Mouse (Mus musculus) hindbrain, embryonic 12.5 days (tissue): ENCODE measurements at regions not wholly inside any gene's neighbourhood (a gene's known extent, or its start where the extent isn't known, plus 50 kb on each side); places are given as distances from the start of the nearest gene placed in this dataset.

Experiments
- ATAC-seq: fragments of 200-750 bp; cut with Nextera tagmentation; 2 replicates; pipeline ENCODE4 v1.8.0; 2017; ENCODE audit warnings: moderate TSS enrichment; ENCODE audit not compliant: low FRiP score
- H3K27ac ChIP-seq: fragments of 300-500 bp; sonication (generic); 2 replicates; pipeline ENCODE4 v1.5.1; 2016; ENCODE audit warnings: mild to moderate bottlenecking
- H3K27me3 ChIP-seq: fragments of 300-500 bp; sonication (generic); 2 replicates; pipeline ENCODE4 v1.6.1; 2016; ENCODE audit warnings: mild to moderate bottlenecking
- H3K36me3 ChIP-seq: fragments of 300-500 bp; sonication (generic); 2 replicates; pipeline ENCODE4 v1.6.1; 2016; ENCODE audit warnings: mild to moderate bottlenecking
- H3K4me1 ChIP-seq: fragments of 300-500 bp; sonication (generic); 2 replicates; pipeline ENCODE4 v1.6.1; 2016
- H3K4me2 ChIP-seq: fragments of 300-500 bp; sonication (generic); replicated peaks from 2 replicates; pipeline ENCODE4 v1.6.1; 2016; ENCODE audit warnings: mild to moderate bottlenecking
- H3K4me3 ChIP-seq: fragments of 300-500 bp; sonication (generic); 2 replicates; pipeline ENCODE4 v1.5.1; 2016; ENCODE audit warnings: mild to moderate bottlenecking
- H3K9ac ChIP-seq: fragments of 300-500 bp; sonication (generic); 2 replicates; pipeline ENCODE4 v1.6.1; 2016; ENCODE audit warnings: mild to moderate bottlenecking, moderate library complexity
- H3K9me3 ChIP-seq: fragments of 300-500 bp; sonication (generic); replicated peaks from 2 replicates; pipeline ENCODE4 v1.6.1; 2016; ENCODE audit warnings: mild to moderate bottlenecking
- WGBS: fragments of 180-500 bp; shearing (Covaris S2); methylation state at CpG from one replicate; pipeline ENCODE4 v1.1.7; 2016; 5-methylcytosine and 5-hydroxymethylcytosine counted together

DNA sequence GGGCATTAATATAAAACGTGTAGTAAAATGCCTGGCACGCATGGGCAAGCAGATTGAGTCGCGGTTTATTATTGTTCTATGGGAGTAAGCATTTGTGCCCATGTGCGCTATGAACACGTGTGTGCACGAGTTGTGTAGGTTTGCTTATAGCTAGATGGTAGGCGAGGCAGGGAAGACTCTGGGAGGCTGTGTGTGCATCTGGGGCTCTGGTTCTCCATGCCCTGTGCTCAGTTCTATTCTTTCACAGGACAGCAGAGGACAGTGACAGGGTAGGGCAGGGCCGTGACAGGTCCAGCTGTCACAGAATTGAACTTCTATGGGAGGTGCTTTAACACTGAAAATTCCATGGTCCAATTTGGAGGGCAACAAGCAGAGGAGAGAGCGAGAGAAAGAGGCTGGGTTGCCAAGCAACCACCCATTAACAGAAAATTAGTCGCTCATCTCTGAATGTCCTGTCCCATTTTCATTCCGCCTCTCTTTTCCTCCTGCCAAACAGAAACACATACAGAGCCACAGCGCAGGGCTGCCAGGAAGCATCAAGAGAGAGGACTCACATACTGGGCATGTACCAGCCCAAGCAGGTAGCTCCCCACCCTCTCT, 160.4 kb upstream of the Lrfn2 start:
- whole genome bisulfite sequencing = 52% methylated on average over 13 of the region's 13 CpGs
- peak; percentile 60 for ATAC-seq
- peaks cover 46% of the 10 kb centered on the region for H3K4me1 ChIP-seq

DNA sequence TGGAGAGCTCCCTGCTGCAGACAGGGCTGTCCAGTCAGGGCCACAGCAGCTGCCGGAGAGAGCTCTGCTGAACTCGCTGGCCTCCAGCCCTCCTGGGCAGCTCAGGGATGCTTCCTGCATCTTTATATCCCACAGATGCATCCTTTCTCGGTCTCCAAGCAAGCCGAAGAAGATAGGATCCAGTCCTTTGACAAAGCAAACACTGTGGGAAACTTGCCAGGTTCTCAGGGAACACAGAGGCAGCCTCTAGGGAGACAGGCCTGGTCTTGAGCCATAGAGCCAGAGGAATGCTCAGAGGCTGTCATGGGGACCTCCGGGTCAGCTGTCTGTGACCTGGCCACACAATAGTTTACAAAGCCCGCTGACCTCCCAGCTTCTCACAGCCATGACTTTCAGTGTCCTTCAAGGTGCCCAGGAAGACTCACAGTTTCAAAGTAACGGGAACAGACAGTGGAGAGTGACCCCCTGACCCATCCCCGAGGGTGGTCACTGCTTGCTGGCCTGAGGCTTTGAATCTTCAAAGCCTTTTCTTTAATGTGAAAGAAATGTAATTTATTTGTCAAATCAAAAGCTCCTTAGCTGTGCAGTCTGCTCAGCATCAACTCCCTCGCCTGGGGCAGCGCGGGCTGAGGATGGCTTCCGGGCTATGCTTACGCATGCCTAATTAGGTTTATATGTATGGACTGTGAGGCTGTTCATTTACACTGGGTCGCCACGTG, 157.8 kb upstream of the Lrfn2 start:
- Histone ChIP-seq H3K4me3 (no peak overlapping the region), H3K4me2 (no peak overlapping the region), H3K9me3 (0 out of 2 replicates have a peak, but pooled peaks cover 5% of the 10 kb centered on the region), H3K27me3 (no peaks in the 10 kb centered on the region), H3K9ac (no peak overlapping the region), H3K36me3 (no peaks in the 10 kb centered on the region), H3K4me1 (peaks cover 49% of the 10 kb centered on the region), H3K27ac (no peak overlapping the region)
- ATAC-seq = 0 out of 2 replicates have a peak, but pooled peaks have one; percentile 24
- WGBS = 16% methylated on average over 15 of the region's 15 CpGs

More for the DNA sequence above, 160.4 kb upstream of the Lrfn2 start:
- Histone ChIP-seq H3K36me3 (no peaks in the 10 kb centered on the region), H3K9me3 (no peaks in the 10 kb centered on the region), H3K4me3 (no peak overlapping the region), H3K9ac (no peak overlapping the region), H3K4me2 (no peak overlapping the region), H3K27ac (no peak overlapping the region; the same call in 1 of the 2 replicates), H3K27me3 (no peaks in the 10 kb centered on the region)

GRCm38 (mm10) chr17:48775479-48775878, 156.7 kb upstream of the Lrfn2 start:
- Histone ChIP-seq H3K4me1 (peaks cover 49% of the 10 kb centered on the region), H3K4me2 (no peak overlapping the region), H3K27ac (no peak overlapping the region), H3K9ac (no peak overlapping the region), H3K36me3 (no peaks in the 10 kb centered on the region), H3K9me3 (0 out of 2 replicates have a peak, but pooled peaks cover 5% of the 10 kb centered on the region), H3K4me3 (no peak overlapping the region), H3K27me3 (no peaks in the 10 kb centered on the region)
- no peak for ATAC-seq
- 64% methylated on average over 5 of the region's 5 CpGs for WGBS

- Histone ChIP-seq H3K4me2 (0 out of 2 replicates have a peak overlapping the region, but pooled peaks have one; percentile 4), H3K4me3 (no peak overlapping the region), H3K4me1 (peaks cover 44% of the 10 kb centered on the region), H3K27ac (peak overlapping the region; percentile 80), H3K9me3 (0 out of 2 replicates have a peak, but pooled peaks cover 5% of the 10 kb centered on the region), H3K9ac (0 out of 2 replicates have a peak overlapping the region, but pooled peaks have one; percentile 28), H3K27me3 (no peaks in the 10 kb centered on the region), H3K36me3 (no peaks in the 10 kb centered on the region)
- WGBS = 17% methylated on average over 2 of the region's 2 CpGs
- peak; percentile 41 for ATAC-seq
Observed at GRCm38 (mm10) chr17:48776502-48776902, 155.7 kb upstream of the Lrfn2 start.

GRCm38 (mm10) chr17:48780217-48780616, 152.0 kb upstream of the Lrfn2 start:
- H3K4me1 ChIP-seq = peaks cover 22% of the 10 kb centered on the region
- 86% methylated on average over 7 of the region's 7 CpGs for WGBS
- 0 out of 2 replicates have a peak, but pooled peaks cover 5% of the 10 kb centered on the region for H3K9me3 ChIP-seq
- H3K36me3 ChIP-seq = no peaks in the 10 kb centered on the region
- no peak for ATAC-seq
- no peak overlapping the region for H3K9ac ChIP-seq
- no peak overlapping the region for H3K4me2 ChIP-seq
- H3K27me3 ChIP-seq = no peaks in the 10 kb centered on the region
- H3K27ac ChIP-seq = no peak overlapping the region
- no peak overlapping the region for H3K4me3 ChIP-seq

GRCm38 (mm10) chr17:48784417-48784816, 147.8 kb upstream of the Lrfn2 start:
- H3K36me3 ChIP-seq = no peaks in the 10 kb centered on the region
- H3K4me2 ChIP-seq = no peak overlapping the region
- ATAC-seq = no peak
- H3K4me1 ChIP-seq = 0 out of 2 replicates have a peak, but pooled peaks cover 3% of the 10 kb centered on the region
- H3K27ac ChIP-seq = no peak overlapping the region
- H3K4me3 ChIP-seq = no peak overlapping the region
- H3K27me3 ChIP-seq = no peaks in the 10 kb centered on the region
- 80% methylated on average over 5 of the region's 5 CpGs for WGBS
- H3K9me3 ChIP-seq = no peaks in the 10 kb centered on the region
- H3K9ac ChIP-seq = no peak overlapping the region

GRCm38 (mm10) chr17:48786501-48786900, 145.7 kb upstream of the Lrfn2 start:
- ATAC-seq = no peak
- H3K9ac ChIP-seq = no peak overlapping the region
- WGBS = 87% methylated on average over 12 of the region's 12 CpGs

GRCm38 (mm10) chr17:48789846-48790245, 142.3 kb upstream of the Lrfn2 start:
- H3K36me3 ChIP-seq = no peaks in the 10 kb centered on the region
- H3K4me1 ChIP-seq = no peaks in the 10 kb centered on the region
- 0 out of 2 replicates have a peak overlapping the region, but pooled peaks have one; percentile 26 for H3K27ac ChIP-seq
- WGBS = 95% methylated on average over 7 of the region's 7 CpGs
- no peak overlapping the region for H3K9ac ChIP-seq
- ATAC-seq = no peak
- H3K4me3 ChIP-seq = no peak overlapping the region
- no peak overlapping the region for H3K4me2 ChIP-seq
- no peaks in the 10 kb centered on the region for H3K27me3 ChIP-seq
- H3K9me3 ChIP-seq = no peaks in the 10 kb centered on the region

More at GRCm38 (mm10) chr17:48786501-48786900, 145.7 kb upstream of the Lrfn2 start:
- no peaks in the 10 kb centered on the region for H3K36me3 ChIP-seq
- 0 out of 2 replicates have a peak, but pooled peaks cover 3% of the 10 kb centered on the region for H3K4me1 ChIP-seq
- no peak overlapping the region for H3K4me3 ChIP-seq
- H3K4me2 ChIP-seq = no peak overlapping the region
- H3K9me3 ChIP-seq = no peaks in the 10 kb centered on the region
- H3K27me3 ChIP-seq = no peaks in the 10 kb centered on the region
- H3K27ac ChIP-seq = no peak overlapping the region

DNA sequence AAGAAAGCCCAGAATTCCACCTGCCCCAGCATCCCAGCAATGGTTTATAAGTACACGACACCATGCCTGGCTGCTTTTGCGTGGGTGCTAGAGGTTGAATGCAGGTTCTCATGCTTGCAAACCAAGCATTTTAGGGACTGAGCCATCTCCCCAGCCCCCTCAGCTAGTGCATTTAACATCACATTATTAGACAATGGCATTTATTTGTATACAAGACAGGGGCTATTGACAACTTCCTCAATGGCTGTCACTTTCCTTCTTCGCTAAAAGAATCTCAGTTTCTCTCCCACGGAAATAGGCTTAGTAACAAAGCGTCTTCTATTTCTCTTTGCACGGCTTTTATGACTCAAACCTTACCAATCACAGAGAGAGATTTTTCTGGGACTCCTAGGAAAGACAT, 141.7 kb upstream of the Lrfn2 start:
- H3K9me3 ChIP-seq = no peaks in the 10 kb centered on the region
- no peak overlapping the region for H3K4me2 ChIP-seq
- 51% methylated on average over 6 of the region's 6 CpGs for WGBS
- H3K4me3 ChIP-seq = no peak overlapping the region
- H3K4me1 ChIP-seq = no peaks in the 10 kb centered on the region
- no peaks in the 10 kb centered on the region for H3K36me3 ChIP-seq
- H3K27me3 ChIP-seq = no peaks in the 10 kb centered on the region
- peak overlapping the region; percentile 26; the same call in 1 of the 2 replicates for H3K27ac ChIP-seq
- no peak for ATAC-seq
- H3K9ac ChIP-seq = no peak overlapping the region

DNA sequence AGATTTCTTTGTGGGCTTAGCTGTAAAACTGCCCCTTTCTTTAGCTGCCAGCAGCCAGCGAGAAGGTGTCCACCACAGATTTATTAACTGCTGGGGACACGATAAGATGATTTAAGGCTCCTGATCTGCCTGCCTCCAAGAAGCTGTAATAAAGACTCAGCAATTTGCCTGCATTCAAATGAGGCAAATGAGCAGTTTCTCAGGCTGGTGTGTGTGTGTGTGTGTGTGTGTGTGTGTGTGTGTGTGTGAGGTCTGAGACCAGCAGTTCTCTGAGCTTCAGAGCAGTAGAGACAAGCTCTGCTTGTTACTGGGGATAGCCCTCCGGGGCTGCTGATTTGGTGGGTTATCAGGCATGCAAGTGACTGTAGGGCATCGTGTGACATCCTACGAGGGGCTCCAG, 139.2 kb upstream of the Lrfn2 start:
- ATAC-seq = no peak
- no peak overlapping the region for H3K27ac ChIP-seq

GRCm38 (mm10) chr17:48795773-48796172, 136.4 kb upstream of the Lrfn2 start:
- ATAC-seq = no peak
- Histone ChIP-seq H3K9me3 (no peaks in the 10 kb centered on the region), H3K27ac (no peak overlapping the region), H3K9ac (no peak overlapping the region), H3K4me1 (no peaks in the 10 kb centered on the region), H3K36me3 (no peaks in the 10 kb centered on the region), H3K4me3 (no peak overlapping the region), H3K4me2 (no peak overlapping the region), H3K27me3 (no peaks in the 10 kb centered on the region)
- WGBS = 85% methylated on average over 5 of the region's 5 CpGs

More for the DNA sequence above, 139.2 kb upstream of the Lrfn2 start:
- Histone ChIP-seq H3K4me3 (no peak overlapping the region), H3K36me3 (no peaks in the 10 kb centered on the region), H3K27me3 (no peaks in the 10 kb centered on the region), H3K4me2 (no peak overlapping the region), H3K9ac (no peak overlapping the region), H3K9me3 (no peaks in the 10 kb centered on the region), H3K4me1 (no peaks in the 10 kb centered on the region)
- 80% methylated on average over 5 of the region's 5 CpGs for WGBS

- WGBS = 82% methylated on average over 3 of the region's 3 CpGs
- H3K9ac ChIP-seq = no peak overlapping the region
- no peak overlapping the region for H3K27ac ChIP-seq
Observed at GRCm38 (mm10) chr17:48798196-48798595, 134.0 kb upstream of the Lrfn2 start.

More at GRCm38 (mm10) chr17:48798196-48798595, 134.0 kb upstream of the Lrfn2 start:
- no peaks in the 10 kb centered on the region for H3K4me1 ChIP-seq
- H3K4me2 ChIP-seq = no peak overlapping the region
- no peaks in the 10 kb centered on the region for H3K36me3 ChIP-seq
- no peak for ATAC-seq
- H3K27me3 ChIP-seq = no peaks in the 10 kb centered on the region
- H3K9me3 ChIP-seq = no peaks in the 10 kb centered on the region
- H3K4me3 ChIP-seq = no peak overlapping the region
